Mouse (Mus musculus) spleen, adult 2 months (tissue): Measurements from ENCODE around the gene Upf1.

Source experiments
- CTCF ChIP-seq: fragments of 200-500 bp; IDR thresholded peaks from 2 replicates; pipeline ENCODE4 v1.5.1; 2011; ENCODE audit warnings: mild to moderate bottlenecking, inconsistent platforms; ENCODE audit not compliant: insufficient read depth, insufficient read length, insufficient replicate concordance; ENCODE audit errors: extremely low read depth
- POLR2A ChIP-seq: fragments of 200-500 bp; IDR thresholded peaks from 2 replicates; pipeline ENCODE4 v1.6.1; 2011; ENCODE audit warnings: low read depth, low read length, inconsistent platforms

DNA sequence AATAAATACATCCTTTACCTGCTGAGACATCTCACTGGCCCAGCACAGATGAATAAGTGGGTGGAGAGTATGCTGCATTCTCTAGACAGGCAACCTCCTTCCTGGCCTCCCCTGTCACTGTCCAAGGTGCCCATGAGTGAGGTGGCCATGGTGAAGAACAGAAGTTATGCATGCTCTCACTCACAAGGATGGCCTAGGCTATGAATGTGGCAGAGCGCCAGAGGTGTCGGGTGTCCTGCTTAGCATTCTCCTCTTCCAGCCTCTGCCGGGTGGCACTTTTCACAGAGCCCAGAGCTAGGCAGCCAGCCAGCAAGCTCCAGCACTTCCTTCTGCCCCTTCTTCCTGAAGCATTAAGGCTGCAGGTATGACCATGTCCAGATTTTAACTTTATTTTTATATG is 6.3 kb upstream of the Upf1 start:
- no peak for TF ChIP-seq CTCF
- no peak for TF ChIP-seq POLR2A
